Mouse (Mus musculus): ENCODE measurements at regions not wholly inside any gene's neighbourhood (a gene's known extent, or its start where the extent isn't known, plus 50 kb on each side); places are given as distances from the start of the nearest gene placed in this dataset.
"Not testable (repeated sequence)": the region's sequence is repeated elsewhere in the genome, so short reads cannot be mapped to it uniquely, and the experiment has no call there.

GRCm38 (mm10) chr3:129416337-129416736 is 83.8 kb upstream of the Enpep start:
- ATAC-seq (ENCODE audit: low FRiP score, low read depth) = no peak
- no peaks in the 10 kb centered on the region for H3K9me3 ChIP-seq
- WGBS = 90% methylated on average over 9 of the region's 9 CpGs
- H3K4me3 ChIP-seq = no peak overlapping the region
- no peak overlapping the region for H3K27ac ChIP-seq
- no peaks in the 10 kb centered on the region for H3K27me3 ChIP-seq (replicated peaks)
- H3K36me3 ChIP-seq = no peaks in the 10 kb centered on the region
- no peak overlapping the region for H3K9ac ChIP-seq
- no peak overlapping the region for H3K4me2 ChIP-seq (replicated peaks)
- H3K4me1 ChIP-seq = no peaks in the 10 kb centered on the region

GRCm38 (mm10) chr3:129421620-129422239 is 89.2 kb upstream of the Enpep start:
- WGBS = 59% methylated on average over 8 of the region's 10 CpGs

DNA sequence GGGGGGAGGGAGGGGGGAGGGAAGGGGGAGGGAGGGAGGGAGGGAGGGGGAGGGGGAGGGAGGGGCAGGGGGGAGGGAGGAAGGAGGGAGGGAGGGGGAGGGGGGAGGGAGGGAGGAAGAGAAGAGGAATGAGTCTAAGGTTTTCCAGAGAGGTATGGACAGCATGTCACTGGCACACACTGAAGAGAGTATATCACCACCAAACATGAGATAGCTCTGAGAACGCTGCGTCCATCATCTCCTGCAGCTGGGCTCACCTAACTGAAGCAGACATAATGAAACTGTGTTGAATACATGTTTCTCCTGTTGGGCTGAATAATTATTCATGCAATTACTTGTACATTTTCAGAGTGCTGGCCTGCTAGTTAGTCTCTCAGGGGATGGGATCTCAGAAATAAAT is 96.2 kb upstream of the Enpep start:
- 75% methylated on average over 2 of the region's 2 CpGs for WGBS
- H3K27ac ChIP-seq = no peak overlapping the region
- no peak overlapping the region for H3K4me2 ChIP-seq (replicated peaks)
- no peaks in the 10 kb centered on the region; the same call in 1 of the 2 replicates for H3K4me1 ChIP-seq
- H3K9me3 ChIP-seq = no peaks in the 10 kb centered on the region
- ATAC-seq (ENCODE audit: low FRiP score, low read depth) = no peak
- no peaks in the 10 kb centered on the region for H3K27me3 ChIP-seq (replicated peaks)
- no peak overlapping the region for H3K4me3 ChIP-seq
- no peak overlapping the region for H3K9ac ChIP-seq
- no peaks in the 10 kb centered on the region for H3K36me3 ChIP-seq

More at GRCm38 (mm10) chr3:129421620-129422239, 89.2 kb upstream of the Enpep start:
- H3K27me3 ChIP-seq (replicated peaks); H3K9ac ChIP-seq; H3K9me3 ChIP-seq; H3K4me3 ChIP-seq; H3K27ac ChIP-seq; H3K4me2 ChIP-seq (replicated peaks); H3K36me3 ChIP-seq; ATAC-seq (ENCODE audit: low FRiP score, low read depth); H3K4me1 ChIP-seq: not testable (repeated sequence)

- Histone ChIP-seq H3K9ac (no peak overlapping the region), H3K36me3 (no peaks in the 10 kb centered on the region), H3K4me1 (no peaks in the 10 kb centered on the region; the same call in 1 of the 2 replicates), H3K4me2 (replicated peaks) (no peak overlapping the region), H3K9me3 (no peaks in the 10 kb centered on the region), H3K4me3 (no peak overlapping the region), H3K27me3 (replicated peaks) (no peaks in the 10 kb centered on the region), H3K27ac (no peak overlapping the region)
- no peak for ATAC-seq (ENCODE audit: low FRiP score, low read depth)
- WGBS = 72% methylated on average over 8 of the region's 8 CpGs
These were observed 96.9 kb upstream of the Enpep start for GRCm38 (mm10) chr3:129429161-129430111.

- H3K9ac ChIP-seq = no peak overlapping the region
- H3K27me3 ChIP-seq (replicated peaks) = no peaks in the 10 kb centered on the region
- H3K9me3 ChIP-seq = no peaks in the 10 kb centered on the region
- H3K4me1 ChIP-seq = no peaks in the 10 kb centered on the region; the same call in 1 of the 2 replicates
- H3K27ac ChIP-seq = no peak overlapping the region
- H3K4me3 ChIP-seq = no peak overlapping the region
- 75% methylated on average over 11 of the region's 11 CpGs for WGBS
- H3K4me2 ChIP-seq (replicated peaks) = no peak overlapping the region
- no peak for ATAC-seq (ENCODE audit: low FRiP score, low read depth)
- H3K36me3 ChIP-seq = no peaks in the 10 kb centered on the region
These were observed 98.1 kb upstream of the Elovl6 start for GRCm38 (mm10) chr3:129434056-129434455.

DNA sequence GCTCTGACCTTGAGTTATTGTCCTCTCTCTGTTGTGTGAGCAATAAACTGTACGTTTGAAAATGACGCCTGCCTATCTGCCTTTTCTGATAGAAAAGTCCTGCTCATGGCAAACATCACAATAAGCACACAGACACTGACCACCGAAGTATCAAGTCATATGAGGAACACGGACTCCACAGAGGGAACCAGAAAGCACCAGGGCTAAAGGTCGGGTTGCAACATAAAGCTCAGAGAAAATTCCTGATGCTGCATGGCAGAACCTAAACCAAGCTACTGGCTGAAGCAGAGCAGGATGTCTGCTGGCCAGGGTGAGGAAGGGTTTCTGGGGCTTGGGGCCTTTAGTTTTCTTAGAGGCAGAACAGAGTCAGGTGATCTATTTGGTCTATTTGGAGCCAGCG is 94.5 kb upstream of the Elovl6 start:
- H3K4me1 ChIP-seq = no peaks in the 10 kb centered on the region
- ATAC-seq (ENCODE audit: low FRiP score, low read depth) = no peak
- H3K9ac ChIP-seq = no peak overlapping the region
- H3K36me3 ChIP-seq = no peaks in the 10 kb centered on the region
- H3K27ac ChIP-seq = no peak overlapping the region
- H3K4me3 ChIP-seq = no peak overlapping the region
- no peaks in the 10 kb centered on the region for H3K27me3 ChIP-seq (replicated peaks)
- H3K4me2 ChIP-seq (replicated peaks) = no peak overlapping the region
- no peaks in the 10 kb centered on the region for H3K9me3 ChIP-seq
- WGBS = 81% methylated on average over 6 of the region's 6 CpGs

GRCm38 (mm10) chr3:129442756-129443155 is 89.4 kb upstream of the Elovl6 start:
- H3K9ac ChIP-seq = no peak overlapping the region
- H3K4me2 ChIP-seq (replicated peaks) = no peak overlapping the region
- no peak for ATAC-seq (ENCODE audit: low FRiP score, low read depth)
- no peaks in the 10 kb centered on the region for H3K27me3 ChIP-seq (replicated peaks)
- no peak overlapping the region for H3K4me3 ChIP-seq
- no peaks in the 10 kb centered on the region for H3K36me3 ChIP-seq
- WGBS = 66% methylated on average over 5 of the region's 5 CpGs
- no peaks in the 10 kb centered on the region for H3K9me3 ChIP-seq
- no peak overlapping the region for H3K27ac ChIP-seq
- no peaks in the 10 kb centered on the region for H3K4me1 ChIP-seq

DNA sequence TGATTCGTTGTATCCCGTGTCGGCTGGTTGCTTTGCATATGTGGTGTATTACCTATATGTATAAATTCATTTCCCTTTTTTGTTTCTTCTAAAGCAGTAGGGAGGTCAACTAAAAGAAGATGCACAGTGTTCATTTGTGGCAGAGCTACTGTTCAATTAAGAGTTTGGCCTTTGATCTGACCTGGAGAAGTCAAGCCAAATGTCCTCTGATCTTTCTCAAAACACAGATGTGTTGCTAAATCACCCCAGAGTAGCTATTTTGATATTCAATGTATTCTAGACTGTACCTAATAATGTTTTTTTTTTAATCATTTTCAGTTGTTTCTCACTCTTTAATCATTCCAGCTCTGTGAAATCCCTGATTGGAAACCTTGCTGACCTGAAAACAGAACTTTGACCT is 87.9 kb upstream of the Elovl6 start:
- H3K9ac ChIP-seq = no peak overlapping the region
- no peaks in the 10 kb centered on the region for H3K9me3 ChIP-seq
- H3K4me2 ChIP-seq (replicated peaks) = no peak overlapping the region
- ATAC-seq (ENCODE audit: low FRiP score, low read depth) = no peak
- no peaks in the 10 kb centered on the region for H3K36me3 ChIP-seq
- no peak overlapping the region for H3K4me3 ChIP-seq
- no peaks in the 10 kb centered on the region for H3K4me1 ChIP-seq
- H3K27ac ChIP-seq = no peak overlapping the region
- WGBS = 96% methylated on average over 3 of the region's 3 CpGs
- H3K27me3 ChIP-seq (replicated peaks) = no peaks in the 10 kb centered on the region

- no peaks in the 10 kb centered on the region for H3K4me1 ChIP-seq
- no peaks in the 10 kb centered on the region for H3K9me3 ChIP-seq
- no peak overlapping the region for H3K4me3 ChIP-seq
- no peaks in the 10 kb centered on the region for H3K27me3 ChIP-seq (replicated peaks)
- no peaks in the 10 kb centered on the region for H3K36me3 ChIP-seq
- 87% methylated on average over 6 of the region's 6 CpGs for WGBS
- no peak overlapping the region for H3K27ac ChIP-seq
- ATAC-seq (ENCODE audit: low FRiP score, low read depth) = no peak
- H3K9ac ChIP-seq = no peak overlapping the region
- H3K4me2 ChIP-seq (replicated peaks) = no peak overlapping the region
These were observed 86.2 kb upstream of the Elovl6 start for GRCm38 (mm10) chr3:129445961-129446360.

DNA sequence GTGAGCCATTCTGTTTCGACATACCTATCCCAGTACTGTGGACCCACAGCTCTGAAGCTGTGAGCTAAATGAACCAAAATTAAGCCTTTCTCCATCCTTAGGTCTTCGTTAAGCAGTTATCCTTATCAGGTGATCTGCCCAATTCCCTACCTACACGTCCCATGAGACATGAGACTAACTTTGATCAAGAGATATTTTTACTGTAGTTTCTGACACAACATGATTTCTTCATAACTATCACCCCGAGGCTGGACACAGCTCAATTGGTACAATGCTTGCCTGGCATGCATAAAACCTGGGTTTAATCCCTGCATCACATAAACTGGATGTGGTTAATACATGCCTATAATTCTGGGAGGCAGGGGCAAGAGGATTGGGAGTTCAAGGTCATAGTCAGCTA is 82.2 kb upstream of the Elovl6 start:
- Histone ChIP-seq H3K36me3 (no peaks in the 10 kb centered on the region), H3K9ac (no peak overlapping the region), H3K27ac (no peak overlapping the region), H3K4me3 (no peak overlapping the region), H3K4me1 (no peaks in the 10 kb centered on the region), H3K27me3 (replicated peaks) (no peaks in the 10 kb centered on the region), H3K4me2 (replicated peaks) (no peak overlapping the region), H3K9me3 (no peaks in the 10 kb centered on the region)
- no peak for ATAC-seq (ENCODE audit: low FRiP score, low read depth)
- 85% methylated on average over 4 of the region's 4 CpGs for WGBS

DNA sequence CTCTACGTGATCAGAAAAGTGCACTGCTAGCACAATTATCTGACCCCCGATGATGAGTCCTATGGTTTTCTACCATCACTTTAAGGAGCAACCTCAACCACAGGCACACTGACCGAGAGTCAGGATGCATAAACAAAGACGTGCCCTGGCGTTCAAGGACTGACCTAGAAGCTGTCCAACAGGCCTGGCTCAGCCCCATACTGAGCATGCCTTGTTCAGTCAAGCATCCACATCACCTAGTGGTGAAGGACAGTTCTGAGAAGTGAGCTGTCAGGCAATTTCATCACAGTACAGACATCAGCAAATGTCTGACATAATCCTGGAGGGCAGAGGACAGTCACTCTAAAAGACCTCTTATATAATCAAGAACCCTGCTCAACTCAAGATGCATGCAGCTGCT is 81.5 kb upstream of the Elovl6 start:
- no peak overlapping the region for H3K9ac ChIP-seq
- ATAC-seq (ENCODE audit: low FRiP score, low read depth) = no peak
- H3K9me3 ChIP-seq = no peaks in the 10 kb centered on the region
- no peaks in the 10 kb centered on the region for H3K27me3 ChIP-seq (replicated peaks)
- no peak overlapping the region for H3K4me2 ChIP-seq (replicated peaks)
- no peaks in the 10 kb centered on the region for H3K36me3 ChIP-seq
- no peak overlapping the region for H3K27ac ChIP-seq
- H3K4me1 ChIP-seq = no peaks in the 10 kb centered on the region
- WGBS = 90% methylated on average over 5 of the region's 5 CpGs
- H3K4me3 ChIP-seq = no peak overlapping the region

- H3K4me1 ChIP-seq = no peaks in the 10 kb centered on the region
- no peak overlapping the region for H3K9ac ChIP-seq
- H3K27me3 ChIP-seq (replicated peaks) = no peaks in the 10 kb centered on the region
- no peak for ATAC-seq (ENCODE audit: low FRiP score, low read depth)
- no peak overlapping the region for H3K4me2 ChIP-seq (replicated peaks)
- H3K36me3 ChIP-seq = no peaks in the 10 kb centered on the region
- no peaks in the 10 kb centered on the region for H3K9me3 ChIP-seq
- H3K27ac ChIP-seq = no peak overlapping the region
- no peak overlapping the region for H3K4me3 ChIP-seq
- WGBS = 88% methylated on average over 5 of the region's 5 CpGs
These were observed 62.1 kb upstream of the Elovl6 start for GRCm38 (mm10) chr3:129470088-129470487.
